Mouse (Mus musculus): Measurements from ENCODE around the gene Ecel1. TPM values are rescaled to one million over a fixed set of nuclear protein-coding genes. Genes with fewer than 3 reads are reported as not detected.

The Ecel1 gene
- polyA plus RNA-seq, 1 experiment from 2014 or later: 14.4 TPM

DNA sequence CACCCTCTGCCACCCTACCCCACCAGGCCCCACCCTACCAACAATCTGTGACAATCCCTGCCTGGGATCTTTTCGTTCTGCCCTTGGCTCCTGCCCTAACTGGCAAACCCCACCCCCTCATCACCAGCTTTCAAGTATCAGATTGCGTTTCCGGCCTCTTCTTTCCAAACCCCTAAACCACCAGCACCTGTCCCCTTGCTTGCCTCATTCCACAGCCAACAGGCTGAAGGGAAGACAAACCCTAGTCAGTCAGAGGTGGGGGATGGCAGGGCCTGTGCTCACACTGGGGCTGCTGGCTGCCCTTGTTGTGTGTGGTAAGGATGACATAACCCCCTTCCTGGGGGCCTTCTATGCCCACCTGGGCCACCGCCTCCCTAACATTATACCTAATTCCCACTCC lies 34.1 kb upstream of the Ecel1 start, which contains the start of gene Chrnd:
Chrnd (plus strand) TSS at position 179 of the 400 bp plus-strand sequence.
- Histone ChIP-seq H3K36me3 (ENCODE audit: control insufficient read depth, insufficient read depth, low read length) (no peaks in the 10 kb centered on the region), H3K9me3 (replicated peaks; ENCODE audit: control insufficient read depth, low read length, poor library complexity, severe bottlenecking) (no peaks in the 10 kb centered on the region), H3K4me3 (ENCODE audit: low read depth, low read length) (no peak within 1 kb of the TSS), H3K27ac (ENCODE audit: low read length) (no peak within 1 kb of the TSS), H3K9ac (ENCODE audit: low read depth, low read length) (no peak within 1 kb of the TSS), H3K27me3 (ENCODE audit: control insufficient read depth, insufficient read depth, low read depth, low read length) (peaks cover 23% of the 10 kb centered on the region), H3K4me2 (ENCODE audit: low read length) (no peak within 1 kb of the TSS), H3K4me1 (ENCODE audit: control insufficient read depth, insufficient read depth, low read length) (peaks cover 9% of the 10 kb centered on the region)
- 47% methylated on average over 4 of the region's 4 CpGs for WGBS
- ATAC-seq: no peak

GRCm38 (mm10) chr1:87187037-87187355 lies 30.7 kb upstream of the Ecel1 start:
- no peaks in the 10 kb centered on the region for H3K36me3 ChIP-seq (ENCODE audit: control insufficient read depth, insufficient read depth, low read length)
- ATAC-seq: peak; percentile 46; the same call in 1 of the 2 replicates
- 0% methylated on average over 15 of the region's 15 CpGs for WGBS
- peak overlapping the region; percentile 92 for H3K4me2 ChIP-seq (ENCODE audit: low read length)
- H3K27me3 ChIP-seq (ENCODE audit: control insufficient read depth, insufficient read depth, low read depth, low read length): peaks cover 40% of the 10 kb centered on the region
- H3K9me3 ChIP-seq (replicated peaks; ENCODE audit: control insufficient read depth, low read length, poor library complexity, severe bottlenecking): no peaks in the 10 kb centered on the region
- peak overlapping the region; percentile 52 for H3K4me3 ChIP-seq (ENCODE audit: low read depth, low read length)
- H3K9ac ChIP-seq (ENCODE audit: low read depth, low read length): peak overlapping the region; percentile 63
- peaks cover 12% of the 10 kb centered on the region for H3K4me1 ChIP-seq (ENCODE audit: control insufficient read depth, insufficient read depth, low read length)
- no peak overlapping the region for H3K27ac ChIP-seq (ENCODE audit: low read length)

DNA sequence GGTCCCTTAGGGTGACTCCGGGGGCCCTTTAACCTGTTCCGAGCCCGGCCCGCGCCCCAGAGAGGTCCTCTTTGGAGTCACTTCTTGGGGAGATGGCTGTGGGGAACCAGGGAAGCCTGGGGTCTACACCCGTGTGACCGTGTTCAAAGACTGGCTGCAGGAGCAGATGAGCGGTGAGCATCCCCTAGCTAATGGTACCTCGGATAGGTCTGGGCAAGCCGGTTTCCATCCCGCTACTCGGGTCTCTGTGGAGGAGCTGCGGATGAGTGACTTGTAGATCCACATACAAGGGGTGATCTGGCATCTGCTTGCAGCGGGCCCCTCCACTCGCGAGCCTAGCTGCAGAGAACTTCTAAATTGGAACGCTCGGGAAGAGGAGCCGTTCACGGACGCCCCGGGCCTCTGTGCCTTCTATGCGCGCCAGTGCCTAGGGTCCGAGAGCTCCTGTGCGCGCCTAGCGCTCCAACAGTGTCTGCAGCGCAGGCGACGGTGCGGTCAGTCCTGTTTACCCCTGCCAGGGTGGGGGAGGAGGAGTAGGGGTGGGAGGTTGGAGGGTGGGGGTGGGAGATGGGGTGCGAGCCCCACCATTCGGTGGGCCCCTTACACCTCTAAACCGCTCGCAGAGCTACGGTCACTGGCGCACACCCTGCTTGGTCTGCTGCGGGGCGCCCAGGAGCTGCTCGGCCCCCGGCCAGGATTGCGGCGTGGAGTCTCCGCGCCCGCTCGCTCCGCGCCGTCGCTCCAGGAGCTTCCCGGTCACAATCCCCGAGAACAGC lies 30.1 kb upstream of the Ecel1 start:
- Histone ChIP-seq H3K4me3 (ENCODE audit: low read depth, low read length) (peak overlapping the region; percentile 52), H3K27me3 (ENCODE audit: control insufficient read depth, insufficient read depth, low read depth, low read length) (peaks cover 40% of the 10 kb centered on the region), H3K4me1 (ENCODE audit: control insufficient read depth, insufficient read depth, low read length) (peaks cover 12% of the 10 kb centered on the region), H3K9ac (ENCODE audit: low read depth, low read length) (peak overlapping the region; percentile 63), H3K9me3 (replicated peaks; ENCODE audit: control insufficient read depth, low read length, poor library complexity, severe bottlenecking) (no peaks in the 10 kb centered on the region), H3K4me2 (ENCODE audit: low read length) (peak overlapping the region; percentile 92), H3K27ac (ENCODE audit: low read length) (no peak overlapping the region), H3K36me3 (ENCODE audit: control insufficient read depth, insufficient read depth, low read length) (no peaks in the 10 kb centered on the region)
- peak; percentile 43 for ATAC-seq
- 1% methylated on average over 53 of the region's 54 CpGs for WGBS

- no peak for ATAC-seq
- Histone ChIP-seq H3K36me3 (ENCODE audit: control insufficient read depth, insufficient read depth, low read length) (no peaks in the 10 kb centered on the region), H3K27me3 (ENCODE audit: control insufficient read depth, insufficient read depth, low read depth, low read length) (peaks cover 40% of the 10 kb centered on the region), H3K27ac (ENCODE audit: low read length) (no peak overlapping the region), H3K9ac (ENCODE audit: low read depth, low read length) (no peak overlapping the region), H3K4me2 (ENCODE audit: low read length) (no peak overlapping the region), H3K4me3 (ENCODE audit: low read depth, low read length) (no peak overlapping the region), H3K4me1 (ENCODE audit: control insufficient read depth, insufficient read depth, low read length) (peaks cover 12% of the 10 kb centered on the region), H3K9me3 (replicated peaks; ENCODE audit: control insufficient read depth, low read length, poor library complexity, severe bottlenecking) (no peaks in the 10 kb centered on the region)
- 10% methylated on average over 13 of the region's 13 CpGs for WGBS
These were observed 29.2 kb upstream of the Ecel1 start for GRCm38 (mm10) chr1:87185526-87185925.

DNA sequence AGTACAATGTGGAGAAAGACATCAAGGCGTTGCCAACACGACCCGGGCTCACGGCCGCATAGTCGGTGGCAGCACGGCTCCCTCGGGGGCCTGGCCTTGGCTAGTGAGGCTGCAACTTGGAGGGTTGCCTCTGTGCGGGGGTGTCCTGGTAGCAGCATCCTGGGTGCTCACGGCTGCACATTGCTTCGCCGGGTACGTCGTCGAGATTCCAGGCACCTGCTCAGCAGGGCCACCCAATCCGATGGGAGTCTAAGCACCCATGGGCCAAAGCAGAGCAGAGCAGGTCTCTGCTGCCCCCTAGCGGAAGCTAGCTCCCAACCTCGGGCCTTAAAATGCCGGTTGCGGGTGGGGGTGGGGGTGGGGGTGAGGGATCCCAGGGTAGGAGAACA lies 28.4 kb upstream of the Ecel1 start:
- Histone ChIP-seq H3K4me2 (ENCODE audit: low read length) (peak overlapping the region; percentile 42), H3K27me3 (ENCODE audit: control insufficient read depth, insufficient read depth, low read depth, low read length) (peaks cover 40% of the 10 kb centered on the region), H3K27ac (ENCODE audit: low read length) (no peak overlapping the region), H3K9me3 (replicated peaks; ENCODE audit: control insufficient read depth, low read length, poor library complexity, severe bottlenecking) (no peaks in the 10 kb centered on the region), H3K4me1 (ENCODE audit: control insufficient read depth, insufficient read depth, low read length) (peaks cover 12% of the 10 kb centered on the region), H3K4me3 (ENCODE audit: low read depth, low read length) (peak overlapping the region; percentile 18; the same call in 1 of the 2 replicates), H3K9ac (ENCODE audit: low read depth, low read length) (peak overlapping the region; percentile 10; the same call in 1 of the 2 replicates), H3K36me3 (ENCODE audit: control insufficient read depth, insufficient read depth, low read length) (no peaks in the 10 kb centered on the region)
- 7% methylated on average over 20 of the region's 20 CpGs for WGBS
- peak; percentile 52; the same call in 1 of the 2 replicates for ATAC-seq

DNA sequence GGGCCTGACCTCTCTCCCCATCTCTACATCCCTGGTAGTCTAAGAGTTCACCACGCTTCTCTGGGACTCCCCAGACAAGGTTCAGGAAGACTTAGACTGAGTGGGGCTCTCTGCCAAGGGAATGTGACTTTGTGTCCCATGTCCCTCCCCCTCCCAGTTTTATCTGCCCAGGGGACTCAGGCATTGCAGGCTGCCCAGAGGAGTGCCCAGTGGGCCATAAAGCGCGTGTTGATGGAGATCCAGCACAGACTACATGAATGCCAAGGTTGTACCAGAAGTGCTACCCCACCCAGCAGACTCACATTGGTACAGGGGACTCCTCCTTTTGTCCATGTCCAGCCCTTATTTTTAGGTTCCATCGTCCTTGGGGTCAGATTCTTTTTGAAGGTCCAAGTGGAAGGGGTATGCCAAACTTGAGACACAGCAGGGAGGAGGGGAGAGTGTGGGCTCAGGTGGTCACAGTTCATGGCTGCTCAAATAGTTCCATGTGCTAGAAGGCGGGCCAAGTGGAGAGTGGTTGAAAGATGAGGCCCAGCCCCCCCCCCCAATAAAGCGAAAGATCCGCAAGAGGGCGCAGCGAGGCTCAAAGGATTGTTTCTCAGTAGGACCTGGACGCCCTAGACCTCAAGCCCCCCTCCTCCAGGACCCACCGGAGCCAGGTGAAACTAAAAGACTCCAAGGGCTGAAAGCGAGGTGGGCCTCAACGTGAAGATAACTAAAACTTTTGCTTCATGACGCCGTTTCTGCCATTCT lies 27.9 kb upstream of the Ecel1 start:
- peaks cover 40% of the 10 kb centered on the region for H3K27me3 ChIP-seq (ENCODE audit: control insufficient read depth, insufficient read depth, low read depth, low read length)
- 32% methylated on average over 15 of the region's 15 CpGs for WGBS
- peak overlapping the region; percentile 18; the same call in 1 of the 2 replicates for H3K4me3 ChIP-seq (ENCODE audit: low read depth, low read length)

DNA sequence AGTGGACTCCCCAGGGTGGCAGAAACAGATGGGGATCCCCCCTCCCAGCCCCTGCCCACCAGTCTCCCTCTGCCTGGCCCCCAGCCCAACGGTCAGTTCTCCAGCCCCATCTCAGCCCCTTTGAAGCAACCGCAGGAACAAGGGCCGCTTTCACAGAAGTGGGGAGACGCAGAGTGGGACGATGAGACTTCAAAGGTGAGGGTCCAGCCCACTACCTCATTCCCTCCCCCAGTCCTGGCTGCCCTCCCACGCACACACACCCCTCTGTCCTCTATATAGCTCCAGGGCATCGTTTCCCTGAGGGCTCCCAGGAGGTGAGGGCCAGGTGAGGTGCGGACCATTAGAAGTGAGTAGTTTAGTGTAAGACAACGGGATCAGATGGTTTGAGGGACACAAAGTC lies 26.7 kb upstream of the Ecel1 start, which contains the start of gene Prss56:
Prss56 (plus strand) TSS at position 301 of the 400 bp plus-strand sequence.
- Histone ChIP-seq H3K9me3 (replicated peaks; ENCODE audit: control insufficient read depth, low read length, poor library complexity, severe bottlenecking) (no peaks in the 10 kb centered on the region), H3K27ac (ENCODE audit: low read length) (no peak within 1 kb of the TSS), H3K4me2 (ENCODE audit: low read length) (no peak within 1 kb of the TSS), H3K4me1 (ENCODE audit: control insufficient read depth, insufficient read depth, low read length) (peaks cover 12% of the 10 kb centered on the region), H3K36me3 (ENCODE audit: control insufficient read depth, insufficient read depth, low read length) (no peaks in the 10 kb centered on the region), H3K27me3 (ENCODE audit: control insufficient read depth, insufficient read depth, low read depth, low read length) (peaks cover 34% of the 10 kb centered on the region), H3K4me3 (ENCODE audit: low read depth, low read length) (no peak within 1 kb of the TSS), H3K9ac (ENCODE audit: low read depth, low read length) (no peak within 1 kb of the TSS)
- ATAC-seq: no peak
- WGBS: 57% methylated on average over 9 of the region's 9 CpGs

More for the DNA sequence above, 27.9 kb upstream of the Ecel1 start:
- Histone ChIP-seq H3K4me1 (ENCODE audit: control insufficient read depth, insufficient read depth, low read length) (peaks cover 12% of the 10 kb centered on the region), H3K4me2 (ENCODE audit: low read length) (peak overlapping the region; percentile 42), H3K9ac (ENCODE audit: low read depth, low read length) (no peak overlapping the region), H3K9me3 (replicated peaks; ENCODE audit: control insufficient read depth, low read length, poor library complexity, severe bottlenecking) (no peaks in the 10 kb centered on the region), H3K27ac (ENCODE audit: low read length) (no peak overlapping the region), H3K36me3 (ENCODE audit: control insufficient read depth, insufficient read depth, low read length) (no peaks in the 10 kb centered on the region)
- 0 out of 2 replicates have a peak, but pooled peaks have one; percentile 18 for ATAC-seq

DNA sequence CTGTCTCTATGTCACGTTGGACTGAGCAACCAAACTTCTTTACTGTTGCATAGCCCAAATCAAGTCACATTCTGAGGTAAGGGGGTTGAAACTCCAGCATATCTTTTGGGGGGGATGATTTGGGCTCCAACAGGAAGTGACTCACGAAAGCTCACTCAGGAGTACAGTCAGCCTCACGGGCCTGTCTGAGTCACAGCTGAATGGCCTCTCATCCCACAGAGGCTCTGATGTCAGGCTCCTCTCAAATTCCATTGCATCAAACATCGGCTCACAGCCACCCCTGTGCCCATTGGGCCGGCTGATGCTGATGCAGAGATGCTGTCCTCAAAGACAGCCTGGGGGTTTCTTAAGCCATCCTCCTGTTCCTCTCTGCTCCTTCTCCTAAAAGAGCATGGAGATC lies 24.6 kb upstream of the Ecel1 start:
- no peak overlapping the region for H3K4me2 ChIP-seq (ENCODE audit: low read length)
- no peak overlapping the region for H3K27ac ChIP-seq (ENCODE audit: low read length)
- H3K9me3 ChIP-seq (replicated peaks; ENCODE audit: control insufficient read depth, low read length, poor library complexity, severe bottlenecking): no peaks in the 10 kb centered on the region
- H3K36me3 ChIP-seq (ENCODE audit: control insufficient read depth, insufficient read depth, low read length): no peaks in the 10 kb centered on the region
- H3K4me1 ChIP-seq (ENCODE audit: control insufficient read depth, insufficient read depth, low read length): peaks cover 3% of the 10 kb centered on the region; the same call in 1 of the 2 replicates
- no peak for ATAC-seq
- H3K27me3 ChIP-seq (ENCODE audit: control insufficient read depth, insufficient read depth, low read depth, low read length): peaks cover 22% of the 10 kb centered on the region
- H3K4me3 ChIP-seq (ENCODE audit: low read depth, low read length): no peak overlapping the region
- WGBS: 71% methylated on average over 5 of the region's 5 CpGs
- no peak overlapping the region for H3K9ac ChIP-seq (ENCODE audit: low read depth, low read length)

- no peaks in the 10 kb centered on the region for H3K9me3 ChIP-seq (replicated peaks; ENCODE audit: control insufficient read depth, low read length, poor library complexity, severe bottlenecking)
- no peak overlapping the region for H3K4me3 ChIP-seq (ENCODE audit: low read depth, low read length)
- ATAC-seq: peak; percentile 76
- H3K4me2 ChIP-seq (ENCODE audit: low read length): no peak overlapping the region
- H3K27me3 ChIP-seq (ENCODE audit: control insufficient read depth, insufficient read depth, low read depth, low read length): peaks cover 3% of the 10 kb centered on the region
- 8% methylated on average over 11 of the region's 11 CpGs for WGBS
- no peak overlapping the region for H3K27ac ChIP-seq (ENCODE audit: low read length)
- H3K36me3 ChIP-seq (ENCODE audit: control insufficient read depth, insufficient read depth, low read length): no peaks in the 10 kb centered on the region
- H3K9ac ChIP-seq (ENCODE audit: low read depth, low read length): no peak overlapping the region
- peaks cover 10% of the 10 kb centered on the region for H3K4me1 ChIP-seq (ENCODE audit: control insufficient read depth, insufficient read depth, low read length)
These were observed 19.6 kb upstream of the Ecel1 start for GRCm38 (mm10) chr1:87175852-87176292.

All from midbrain, embryonic 16.5 days (tissue).